Mouse (Mus musculus) duodenum, adult 2 months (tissue): ENCODE measurements around the gene Lrrc30. TPM values are rescaled to one million over a fixed set of nuclear protein-coding genes. Genes with fewer than 3 reads are reported as not detected.

Experiments used
- polyA plus RNA-seq: library from polyadenylated mRNA; depleted of rRNA; stranded (reverse); fragments of >200 nt; gene quantifications from 2 replicates; pipeline ENCODE4 v1.2.3, GENCODE M21; 2012; ENCODE audit warnings: low replicate concordance; rRNA removed

The Lrrc30 gene
- not detected in 2 replicates for polyA plus RNA-seq

DNA sequence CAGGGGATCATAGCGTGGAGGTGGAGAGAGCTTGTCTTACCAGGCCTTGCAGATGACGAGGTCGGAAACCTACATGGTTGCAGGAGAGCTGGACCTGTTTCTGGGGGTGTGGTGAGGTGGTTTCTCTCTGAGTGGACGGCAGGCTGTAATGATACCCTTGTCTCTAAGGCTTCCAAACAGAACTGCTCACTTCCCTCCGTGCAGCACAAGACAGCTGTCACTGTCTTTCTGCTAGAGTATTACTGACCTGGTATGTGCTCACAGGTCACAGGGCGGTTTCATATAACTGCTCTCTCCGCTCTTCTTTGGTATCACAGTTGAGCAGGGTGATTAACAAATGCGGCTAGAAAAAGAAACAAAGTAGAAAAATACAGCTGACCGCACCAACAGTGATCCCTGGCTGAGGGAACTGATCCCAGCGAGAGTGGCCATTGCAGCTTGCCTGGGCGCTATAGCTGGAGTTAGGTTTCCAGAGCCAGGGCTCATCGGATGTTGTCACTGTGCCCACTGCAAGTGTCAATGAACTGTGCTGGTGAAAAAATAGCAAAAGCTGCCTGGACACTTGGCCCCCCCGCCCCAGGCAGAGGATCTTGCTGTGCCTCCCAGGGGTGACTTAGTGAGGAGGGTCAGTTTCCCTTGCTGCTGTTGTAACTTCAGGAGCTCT, at the start of gene Lrrc30:
TSS of gene Lrrc30 (minus strand) at position 48 of the 664 bp plus-strand sequence.

Other genes starting within 250 kb of the Lrrc30 start
- gene Lama1, start 64.5 kb upstream of the Lrrc30 start, polyA plus RNA-seq: 2.4 and 2.6 TPM in 2 replicates